Mouse (Mus musculus): ENCODE measurements around the gene Jag2.

DNA sequence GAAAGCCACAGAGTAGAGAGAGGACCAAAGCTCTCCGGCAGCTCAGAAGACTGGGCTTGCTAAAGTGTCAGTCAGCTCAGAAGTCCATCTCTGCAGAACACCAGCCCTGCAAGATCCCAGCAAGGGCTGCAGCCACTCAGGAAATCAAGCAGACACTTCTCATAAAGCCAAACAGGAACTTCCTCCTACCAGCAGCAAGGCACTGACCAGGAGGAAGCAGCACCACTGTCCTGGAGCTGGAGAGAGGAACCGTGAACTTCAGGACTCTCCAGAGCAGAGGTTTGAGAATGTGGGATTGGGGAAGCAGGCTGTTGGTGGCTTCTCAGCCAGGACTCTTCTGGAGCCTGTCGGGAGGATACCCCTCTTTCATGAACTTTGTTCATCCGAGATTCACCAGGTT lies 34.6 kb downstream of the Jag2 start:
- TF ChIP-seq USF1 (IDR thresholded peaks at IDR 0.05; ENCODE audit: low read depth) (no peak), TCF12 (IDR thresholded peaks at IDR 0.05; ENCODE audit: insufficient read depth, poor library complexity, severe bottlenecking) (no peak), MYOD1 (IDR thresholded peaks at IDR 0.05; ENCODE audit: control insufficient read depth in 1 of 3, insufficient read length in 2 of 3, low read depth in 2 of 3) (no peak), POLR2A (IDR thresholded peaks at IDR 0.05; ENCODE audit: insufficient read length, low read depth) (no peak), CEBPB (IDR thresholded peaks at IDR 0.05; ENCODE audit: insufficient read depth, poor library complexity, severe bottlenecking) (no peak), MAX (IDR thresholded peaks at IDR 0.05; ENCODE audit: low read depth) (no peak), MYOG (IDR thresholded peaks at IDR 0.05; ENCODE audit: control insufficient read depth in 1 of 3, insufficient read depth in 1 of 3, insufficient read length in 2 of 3, low read depth in 2 of 3) (no peak), REST (IDR thresholded peaks at IDR 0.05; ENCODE audit: insufficient read depth, insufficient read length) (no peak), TCF3 (IDR thresholded peaks at IDR 0.05; ENCODE audit: insufficient read length, low read depth) (no peak), E2F4 (IDR thresholded peaks at IDR 0.05; ENCODE audit: insufficient read depth) (no peak), POLR2AphosphoS2 (IDR thresholded peaks at IDR 0.05; ENCODE audit: insufficient read length, low read depth) (no peak), SRF (IDR thresholded peaks at IDR 0.05; ENCODE audit: control insufficient read depth, insufficient read length, low read depth) (no peak)
